Mouse (Mus musculus) kidney, adult 8-10 months (tissue): ENCODE measurements at regions not wholly inside any gene's neighbourhood (a gene's known extent, or its start where the extent isn't known, plus 50 kb on each side); places are given as distances from the start of the nearest gene placed in this dataset.

Experiments used
- DNase-seq, 2 experiments: peaks; one replicate each; pipeline ENCODE4 v3.0.0; 2022

DNA sequence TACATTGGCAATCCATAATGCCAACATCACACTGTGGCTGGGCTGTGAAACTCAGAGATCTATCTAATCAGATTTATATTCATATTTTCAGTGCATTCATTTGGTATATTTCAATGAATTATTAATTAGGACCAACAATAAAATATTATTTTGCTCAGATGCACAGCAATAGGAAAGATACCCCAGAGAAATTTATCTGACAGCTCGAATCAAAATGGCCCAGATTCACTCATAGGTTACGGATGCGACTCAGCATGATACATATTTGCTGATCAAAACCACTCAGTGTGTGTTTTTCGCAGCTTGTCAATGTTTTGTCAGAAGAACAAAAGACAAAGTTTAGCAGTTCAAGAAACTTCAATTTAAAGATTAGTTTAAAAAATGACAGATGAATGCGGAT lies 1060.6 kb upstream of the Adgrl2 start:
- no peak for DNase-seq

DNA sequence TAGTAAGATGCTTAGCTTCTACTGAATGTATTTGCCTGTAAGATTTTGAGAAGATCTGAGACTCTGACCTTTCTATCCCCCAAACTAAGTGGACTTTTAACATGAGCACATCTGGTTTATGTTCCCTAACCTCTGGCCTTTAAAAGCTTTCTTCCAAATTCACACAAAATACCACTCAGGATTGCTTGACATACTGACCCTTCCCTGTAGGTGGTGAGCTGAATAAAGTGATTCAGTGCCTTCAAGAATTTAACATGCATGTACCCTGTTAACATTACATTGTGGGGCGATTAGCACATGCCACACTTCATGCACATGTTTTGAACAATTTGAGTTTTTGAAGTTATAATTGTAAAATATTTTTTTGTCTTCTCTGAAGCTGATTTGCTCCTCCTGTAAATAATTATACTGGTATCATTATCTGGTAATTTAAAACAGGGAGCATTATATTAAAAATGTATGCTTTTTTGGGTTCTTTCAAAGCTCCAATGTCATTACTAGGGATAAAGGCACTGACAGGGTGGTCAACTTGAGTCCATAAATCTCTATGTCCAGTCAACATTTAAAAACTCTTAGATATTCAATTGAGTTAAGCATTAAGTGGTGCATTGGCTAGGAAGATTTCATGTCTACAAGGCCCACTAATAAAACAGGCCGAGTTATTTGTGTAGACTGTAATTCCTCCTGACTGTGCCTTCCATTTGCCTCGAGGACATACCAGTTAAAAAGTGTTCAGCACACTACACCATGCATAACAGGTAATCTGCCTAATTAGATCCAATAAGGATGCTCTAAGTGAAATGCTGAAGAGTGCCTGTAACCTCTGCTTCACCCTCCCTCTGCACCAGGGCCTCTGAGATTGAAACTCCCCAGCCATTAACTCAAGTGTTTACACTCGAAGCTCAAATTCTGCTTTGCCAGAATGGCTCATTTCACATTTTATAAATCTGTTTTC lies 1059.8 kb upstream of the Adgrl2 start:
- peak in 1 of 2 experiments; percentile 0 for DNase-seq
